Mouse (Mus musculus) limb, embryonic 14.5 days (tissue): ENCODE results near the gene Smad5. TPM values are rescaled to one million over a fixed set of nuclear protein-coding genes. Genes with fewer than 3 reads are reported as not detected.

Experiments used
- ATAC-seq: fragments of 200-750 bp; cut with Nextera tagmentation; 2 replicates; pipeline ENCODE4 v1.8.0; 2017; ENCODE audit warnings: low read depth, moderate number of reproducible peaks, moderate TSS enrichment; ENCODE audit not compliant: low FRiP score
- DNase-seq: peaks from one replicate; pipeline ENCODE4 v3.0.0-alpha.2; 2015; ENCODE audit warnings: low spot score
- H3K27ac ChIP-seq: fragments of 300-500 bp; sonication (generic); replicated peaks from 2 replicates; pipeline ENCODE4 v1.5.1; 2014; ENCODE audit warnings: low read depth, mild to moderate bottlenecking, low read length, moderate library complexity, mixed read lengths
- H3K27me3 ChIP-seq: fragments of 300-500 bp; sonication (generic); 2 replicates; pipeline ENCODE4 v1.6.1; 2014; ENCODE audit warnings: low read length, mixed read lengths; ENCODE audit not compliant: control insufficient read depth, insufficient read depth
- H3K36me3 ChIP-seq: fragments of 300-500 bp; sonication (generic); 2 replicates; pipeline ENCODE4 v1.6.1; 2014; ENCODE audit warnings: mild to moderate bottlenecking, low read length, moderate library complexity, mixed read lengths; ENCODE audit not compliant: control insufficient read depth, insufficient read depth
- H3K4me1 ChIP-seq: fragments of 300-500 bp; sonication (generic); 2 replicates; pipeline ENCODE4 v1.6.1; 2014; ENCODE audit warnings: antibody characterized with exemption, low read length, mixed read lengths; ENCODE audit not compliant: control insufficient read depth, insufficient read depth
- H3K4me2 ChIP-seq: fragments of 300-500 bp; sonication (generic); replicated peaks from 2 replicates; pipeline ENCODE4 v1.6.1; 2014; ENCODE audit warnings: low read depth, mild to moderate bottlenecking, low read length, moderate library complexity; ENCODE audit not compliant: severe bottlenecking
- H3K4me3 ChIP-seq: fragments of 300-500 bp; sonication (generic); replicated peaks from 2 replicates; pipeline ENCODE4 v1.5.1; 2014; ENCODE audit warnings: low read length
- H3K9ac ChIP-seq: fragments of 300-500 bp; sonication (generic); 2 replicates; pipeline ENCODE4 v1.6.1; 2014; ENCODE audit warnings: mild to moderate bottlenecking, low read depth, low read length, moderate library complexity; ENCODE audit not compliant: severe bottlenecking
- H3K9me3 ChIP-seq: fragments of 300-500 bp; sonication (generic); 2 replicates; pipeline ENCODE4 v1.6.1; 2016; ENCODE audit warnings: low read length; ENCODE audit not compliant: control insufficient read depth
- POLR2A ChIP-seq: fragments of 200-500 bp; IDR thresholded peaks from 2 replicates; pipeline ENCODE4 v1.8.0; 2012; ENCODE audit warnings: inconsistent platforms, mild to moderate bottlenecking, moderate library complexity, borderline replicate concordance; ENCODE audit not compliant: insufficient read depth, insufficient read length; ENCODE audit errors: extremely low read depth
- WGBS: fragments of 180-500 bp; shearing (Covaris S2); extraction: QIAGEN DNeasy Blood & Tissue Kit; methylation state at CpG from one replicate; pipeline ENCODE4 v1.1.7; 2014; 5-methylcytosine and 5-hydroxymethylcytosine counted together
- polyA plus RNA-seq, 2 experiments: library from polyadenylated mRNA; depleted of rRNA in 1 of 2; stranded (reverse) in 1 of 2; unstranded in 1 of 2; fragments of >200 nt; fragmentation: Nextera tagmentation in 1 of 2; extraction: Ambion mirVana in 1 of 2; gene quantifications; 2 replicates each; pipeline versions ENCODE4 v1.2.1 to v1.2.3; 2012 to 2014

Gene Smad5
- polyA plus RNA-seq, 2 experiments = 48.2 to 58.5 TPM

DNA sequence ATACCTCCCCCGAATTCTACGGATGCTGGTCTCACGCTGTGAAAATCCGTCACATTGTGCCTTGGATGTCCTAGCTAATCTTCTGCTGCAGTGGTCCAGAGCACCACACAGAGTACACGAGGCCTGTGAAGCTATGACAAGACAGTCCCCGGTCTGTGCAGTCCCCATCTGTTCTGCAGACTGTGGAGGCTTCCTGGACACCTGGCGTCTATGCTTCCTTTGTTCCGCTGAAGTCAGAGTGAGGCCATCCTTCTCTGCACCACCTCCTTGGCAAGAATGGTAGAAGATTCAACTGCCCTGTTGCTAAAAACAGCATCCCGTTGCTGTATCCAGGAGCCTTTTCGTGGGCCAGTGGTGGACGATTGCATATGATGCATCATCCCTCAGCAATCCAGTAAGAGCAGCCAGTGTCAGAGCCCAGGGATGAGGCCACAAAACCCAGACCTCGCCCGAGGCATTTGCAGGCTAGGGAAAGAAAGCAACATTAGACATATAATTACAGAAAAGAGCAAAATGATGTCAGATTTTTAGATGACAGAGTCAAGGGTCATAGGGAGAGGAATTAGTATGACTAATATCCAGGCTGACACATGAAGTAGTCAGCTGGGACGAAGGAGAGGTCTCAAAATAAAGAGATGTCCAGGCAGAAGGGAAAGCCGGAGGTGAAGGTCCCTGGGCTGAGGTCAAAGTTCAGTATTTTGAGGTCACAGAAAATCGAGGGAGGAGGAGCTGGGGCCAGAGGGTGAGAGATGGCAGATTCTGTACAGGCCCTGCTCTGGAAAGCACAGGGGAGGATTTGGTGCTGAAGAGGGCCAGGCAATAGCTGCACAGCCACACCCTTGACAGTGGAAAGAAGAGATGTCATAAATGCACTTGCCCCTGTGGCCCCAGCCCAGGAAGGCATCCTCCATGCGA, 38.3 kb upstream of the Smad5 start:
- no peak for TF ChIP-seq POLR2A
- Histone ChIP-seq H3K27ac (no peak overlapping the region), H3K36me3 (no peaks in the 10 kb centered on the region), H3K27me3 (no peaks in the 10 kb centered on the region), H3K4me2 (no peak overlapping the region), H3K9ac (no peak overlapping the region), H3K4me3 (no peak overlapping the region), H3K9me3 (no peaks in the 10 kb centered on the region), H3K4me1 (0 out of 2 replicates have a peak, but pooled peaks cover 4% of the 10 kb centered on the region)
- 72% methylated on average over 17 of the region's 17 CpGs for WGBS
- DNase-seq (no peak), ATAC-seq (no peak)

DNA sequence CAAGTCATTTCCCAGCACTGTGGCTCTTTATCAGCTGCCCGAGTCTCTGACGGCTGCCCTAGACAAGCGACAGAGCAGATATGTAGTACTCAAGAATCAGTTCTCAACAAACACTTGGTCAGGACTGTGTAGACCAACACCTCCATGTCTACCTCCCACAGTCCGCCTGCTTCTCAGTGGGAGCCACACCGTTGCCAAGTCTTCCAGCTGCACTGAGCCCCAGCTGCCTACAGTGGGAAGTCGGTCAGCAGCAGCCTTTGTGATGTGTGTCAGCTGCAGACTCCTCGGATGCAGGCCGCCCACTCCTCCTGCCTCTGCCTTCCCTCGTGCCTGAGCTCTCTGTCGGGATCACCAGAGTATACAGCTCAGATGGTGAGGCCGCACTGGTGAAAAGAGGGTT, 31.6 kb upstream of the Smad5 start:
- no peak for DNase-seq

DNA sequence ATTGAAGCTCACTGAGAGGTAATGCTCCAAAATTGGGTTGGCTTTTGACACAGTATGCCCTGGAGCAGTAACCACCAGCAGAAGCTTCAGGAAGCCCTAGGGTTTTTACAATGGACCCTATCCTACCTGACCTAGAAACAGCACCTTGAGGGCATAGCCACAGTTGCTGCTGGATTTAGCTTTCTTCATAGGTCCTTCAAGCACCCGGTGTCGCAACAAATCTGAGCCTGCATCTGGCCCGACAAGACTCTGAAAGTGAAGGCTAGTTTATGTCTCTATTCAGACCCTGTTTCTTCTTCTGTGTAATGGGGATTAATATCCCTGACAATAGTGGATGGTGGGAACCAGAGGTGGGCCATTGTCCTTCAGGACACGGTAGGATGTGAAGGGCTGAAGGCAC, 25.1 kb upstream of the Smad5 start:
- H3K27me3 ChIP-seq = no peaks in the 10 kb centered on the region
- H3K27ac ChIP-seq = no peak overlapping the region
- no peak overlapping the region for H3K4me2 ChIP-seq
- no peak overlapping the region for H3K4me3 ChIP-seq
- TF ChIP-seq POLR2A = no peak
- no peaks in the 10 kb centered on the region for H3K36me3 ChIP-seq
- ATAC-seq (no peak), DNase-seq (no peak)
- H3K4me1 ChIP-seq = peaks cover 9% of the 10 kb centered on the region; the same call in 1 of the 2 replicates
- H3K9ac ChIP-seq = no peak overlapping the region
- 93% methylated on average over 4 of the region's 4 CpGs for WGBS
- no peaks in the 10 kb centered on the region for H3K9me3 ChIP-seq

More for the DNA sequence above, 31.6 kb upstream of the Smad5 start:
- Histone ChIP-seq H3K4me3 (no peak overlapping the region), H3K4me1 (peaks cover 4% of the 10 kb centered on the region; the same call in 1 of the 2 replicates), H3K4me2 (no peak overlapping the region), H3K9ac (no peak overlapping the region), H3K27ac (no peak overlapping the region), H3K27me3 (no peaks in the 10 kb centered on the region), H3K9me3 (no peaks in the 10 kb centered on the region), H3K36me3 (no peaks in the 10 kb centered on the region)
- TF ChIP-seq POLR2A = no peak
- 63% methylated on average over 11 of the region's 11 CpGs for whole genome bisulfite sequencing
- ATAC-seq = peak; percentile 26; the same call in 1 of the 2 replicates

DNA sequence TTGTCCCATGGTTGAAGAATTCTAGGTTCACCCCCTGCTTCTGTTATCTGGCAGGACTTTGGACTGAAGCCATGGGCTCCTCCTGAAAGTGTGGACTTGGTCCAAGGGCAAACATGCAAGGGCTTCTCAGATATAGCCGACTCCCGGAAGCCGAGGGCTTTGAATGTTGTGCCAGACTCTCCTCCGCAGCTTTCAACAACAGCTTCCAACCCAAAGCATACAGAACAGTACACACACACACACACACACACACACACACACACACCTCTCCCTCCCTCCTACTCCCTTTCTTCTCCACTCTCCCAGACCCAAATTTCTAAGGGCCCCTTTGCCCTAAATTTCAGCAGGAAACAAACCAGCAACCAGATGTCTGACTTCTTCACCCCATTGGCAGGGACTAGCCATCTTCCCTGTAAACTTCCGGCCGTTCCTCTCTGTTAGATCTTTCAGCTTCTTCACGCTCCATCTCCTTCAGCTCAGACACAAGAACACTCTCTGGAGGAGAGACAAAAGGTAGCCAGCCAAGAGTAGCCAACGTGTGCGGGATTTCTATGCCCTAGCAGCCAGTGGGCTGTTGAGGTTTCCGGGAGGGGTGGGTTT, 24.5 kb upstream of the Smad5 start:
- Histone ChIP-seq H3K27ac (no peak overlapping the region), H3K9ac (no peak overlapping the region), H3K4me2 (no peak overlapping the region), H3K4me3 (no peak overlapping the region), H3K9me3 (no peaks in the 10 kb centered on the region), H3K27me3 (no peaks in the 10 kb centered on the region), H3K4me1 (peaks cover 9% of the 10 kb centered on the region; the same call in 1 of the 2 replicates), H3K36me3 (no peaks in the 10 kb centered on the region)
- whole genome bisulfite sequencing = 41% methylated on average over 10 of the region's 10 CpGs
- no peak for TF ChIP-seq POLR2A
- DNase-seq (peak; percentile 39), ATAC-seq (no peak)

DNA sequence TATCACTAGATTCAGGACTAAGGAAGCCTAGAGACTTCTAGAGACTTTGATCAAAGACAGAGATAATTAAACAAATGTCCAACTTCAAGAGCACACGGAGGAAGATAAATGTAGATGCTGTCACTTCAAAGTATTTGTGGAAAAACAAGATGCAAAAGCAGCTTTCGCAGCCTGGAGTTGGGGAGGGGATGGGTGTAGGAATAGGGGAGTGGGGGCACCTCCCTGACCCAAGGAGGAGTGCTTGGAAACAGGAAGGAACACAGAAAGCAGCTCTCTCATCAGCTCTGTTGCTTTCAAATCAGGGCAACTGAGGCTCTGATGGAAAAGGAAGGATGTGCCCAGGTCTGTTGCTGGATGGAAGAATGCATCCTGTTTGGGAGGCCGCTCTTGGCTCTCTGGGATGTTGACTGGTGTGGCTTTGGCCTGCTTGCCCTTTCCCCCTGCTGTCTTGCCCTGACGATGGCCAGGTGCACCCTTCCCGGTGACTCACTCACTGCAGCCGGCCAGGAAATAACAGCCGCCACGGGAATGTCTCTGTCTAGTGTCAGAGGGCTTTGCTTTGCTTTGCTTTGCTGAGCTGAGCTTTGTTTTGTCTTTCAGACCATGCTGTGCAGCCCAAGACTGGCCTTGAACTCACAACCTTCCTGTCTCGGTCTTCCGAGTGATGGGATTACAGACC, 23.8 kb upstream of the Smad5 start:
- Histone ChIP-seq H3K4me1 (peaks cover 5% of the 10 kb centered on the region; the same call in 1 of the 2 replicates), H3K36me3 (no peaks in the 10 kb centered on the region), H3K9me3 (no peaks in the 10 kb centered on the region), H3K27ac (no peak overlapping the region), H3K4me2 (no peak overlapping the region), H3K4me3 (no peak overlapping the region), H3K27me3 (no peaks in the 10 kb centered on the region), H3K9ac (no peak overlapping the region)
- no peak for TF ChIP-seq POLR2A
- DNase-seq = no peak
- WGBS = 36% methylated on average over 10 of the region's 10 CpGs
- no peak for ATAC-seq
